Mouse (Mus musculus) heart, adult 2 months (tissue): ENCODE results near the gene C2cd4b.

Experiments
- CTCF ChIP-seq: fragments of 200-600 bp; IDR thresholded peaks from 2 replicates; pipeline ENCODE4 v1.8.1; 2022; ENCODE audit warnings: antibody characterized with exemption, mild to moderate bottlenecking, moderate library complexity
- POLR2A ChIP-seq: fragments of 200-500 bp; IDR thresholded peaks from 2 replicates; pipeline ENCODE4 v1.6.1; 2011; ENCODE audit warnings: mild to moderate bottlenecking, low read depth, low read length, control low read depth; ENCODE audit not compliant: insufficient read depth

DNA sequence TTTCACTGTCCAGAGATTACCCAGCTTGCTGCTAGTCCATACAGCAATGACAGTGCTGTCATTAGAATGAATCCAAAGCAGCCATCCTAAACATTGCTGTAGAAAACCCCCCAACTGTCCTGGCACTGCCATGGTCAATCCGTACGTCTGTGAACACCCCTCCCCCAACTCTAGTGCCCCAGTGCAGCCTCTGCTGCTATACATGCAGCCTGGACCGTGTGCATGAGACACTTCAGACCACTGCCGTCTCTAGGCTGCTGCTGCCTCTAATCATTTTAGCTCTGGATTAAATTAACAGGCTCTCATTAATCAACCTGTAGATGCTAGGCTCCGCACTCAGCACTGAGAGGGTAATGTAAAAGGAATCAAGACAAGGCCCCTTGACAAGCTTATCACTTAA is 47.8 kb downstream of the C2cd4b start:
- TF ChIP-seq POLR2A (no peak), CTCF (no peak)
